Mouse (Mus musculus) G1E (cell line): ENCODE data around the gene Ssr2. TPM values are rescaled to one million over a fixed set of nuclear protein-coding genes. Genes with fewer than 3 reads are reported as not detected.
"Not testable (repeated sequence)": the region's sequence is repeated elsewhere in the genome, so short reads cannot be mapped to it uniquely, and the experiment has no call there.

ENCODE experiments used
- ATAC-seq: 2 replicates; pipeline ENCODE4 v1.8.0; 2016; ENCODE audit warnings: mild to moderate bottlenecking; ENCODE audit not compliant: insufficient number of reproducible peaks, poor library complexity, low FRiP score, severe bottlenecking; ENCODE audit errors: extremely low read depth
- DNase-seq: peaks from one replicate; pipeline ENCODE4 v3.0.0; 2012; ENCODE audit warnings: low spot score
- H3K27me3 ChIP-seq: 2 replicates; pipeline ENCODE4 v1.6.1; 2012; ENCODE audit warnings: mild to moderate bottlenecking, low read length, inconsistent platforms; ENCODE audit not compliant: insufficient read depth
- H3K36me3 ChIP-seq: replicated peaks from 2 replicates; pipeline ENCODE3; 2012; ENCODE audit warnings: mild to moderate bottlenecking, inconsistent platforms
- H3K4me1 ChIP-seq: 2 replicates; pipeline ENCODE4 v1.6.1; 2012; ENCODE audit warnings: low read depth, low read length, inconsistent platforms, mixed read lengths; ENCODE audit not compliant: insufficient read depth
- H3K4me3 ChIP-seq: 2 replicates; pipeline ENCODE4 v1.5.1; 2012; ENCODE audit warnings: low read depth, mild to moderate bottlenecking, inconsistent platforms, low read length, moderate library complexity, mixed read lengths
- H3K9me3 ChIP-seq: replicated peaks from 2 replicates; pipeline ENCODE4 v1.6.1; 2012; ENCODE audit warnings: inconsistent platforms
- CTCF ChIP-seq: IDR thresholded peaks from 2 replicates; pipeline ENCODE4 v1.5.1; 2012; ENCODE audit warnings: low read depth, low read length, inconsistent platforms, mixed read lengths
- GATA1 ChIP-seq: IDR thresholded peaks from 2 replicates; pipeline ENCODE4 v1.6.1; 2012; ENCODE audit warnings: borderline replicate concordance, low read length, inconsistent platforms, mixed read lengths
- GATA2 ChIP-seq: IDR thresholded peaks from 2 replicates; pipeline ENCODE4 v1.6.1; 2012; ENCODE audit warnings: low read depth, low read length, inconsistent platforms, borderline replicate concordance
- POLR2AphosphoS5 ChIP-seq: IDR thresholded peaks from 2 replicates; pipeline ENCODE4 v1.6.1; 2012; ENCODE audit warnings: low read depth, low read length, inconsistent platforms; ENCODE audit not compliant: insufficient replicate concordance
- TAL1 ChIP-seq: conservative IDR thresholded peaks from 2 replicates; pipeline ENCODE4 v1.6.1; 2012; ENCODE audit warnings: low read depth, low read length, inconsistent platforms, mixed read lengths
- polyA plus RNA-seq: library from polyadenylated mRNA; stranded (reverse); fragments of >175 nt; gene quantifications from 2 replicates; pipeline ENCODE4 v1.2.3, GENCODE M21; 2012
- total RNA-seq, 2 experiments: library from RNA; stranded (forward) in 1 of 2; stranded (reverse) in 1 of 2; fragments of 200-1000 nt in 1 of 2; fragments of >200 nt in 1 of 2; fragmentation: Nextera tagmentation in 1 of 2; gene quantifications; 2 replicates each; pipeline ENCODE4 v1.2.3; 2014 to 2017

Gene Ssr2
- total and polyA plus RNA-seq, 3 experiments, result 134 to 289 (median 280) TPM

DNA sequence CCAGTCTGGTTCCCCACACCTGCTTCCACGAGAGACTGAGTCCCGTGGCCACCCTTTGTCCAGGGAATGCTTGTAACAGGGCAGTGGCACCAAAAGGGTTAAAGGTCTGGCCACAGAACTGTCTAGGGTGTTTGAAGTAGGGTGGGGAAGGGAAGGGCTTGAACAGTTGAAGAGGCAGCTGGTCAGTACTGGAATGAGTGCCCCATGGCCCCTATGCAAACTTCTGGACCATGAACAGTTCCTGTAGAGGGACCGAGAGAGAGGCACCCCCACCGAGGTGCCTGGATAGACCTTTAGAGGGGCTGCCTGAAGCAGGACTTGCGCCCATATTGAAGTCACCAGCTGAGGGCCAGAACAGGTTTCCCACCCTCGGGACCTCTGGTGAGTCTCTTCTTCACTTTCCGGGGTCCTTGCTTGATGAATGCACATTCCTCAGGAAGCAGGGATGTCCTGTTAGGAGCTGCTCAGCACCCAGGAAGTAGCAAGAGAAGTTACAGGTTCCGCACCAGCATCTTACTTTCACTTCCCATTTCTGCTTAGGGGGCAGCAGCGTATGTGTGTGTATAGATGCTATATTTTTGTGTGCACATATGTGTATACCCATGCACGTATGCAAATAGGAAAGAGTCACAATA, 17.4 kb downstream of the Ssr2 start:
- DNase-seq, result no peak
- ATAC-seq, result no peak; the same call in 1 of the 2 replicates
- TF ChIP-seq POLR2AphosphoS5 (no peak), GATA2 (no peak), TAL1 (no peak), CTCF (no peak), GATA1 (no peak)

DNA sequence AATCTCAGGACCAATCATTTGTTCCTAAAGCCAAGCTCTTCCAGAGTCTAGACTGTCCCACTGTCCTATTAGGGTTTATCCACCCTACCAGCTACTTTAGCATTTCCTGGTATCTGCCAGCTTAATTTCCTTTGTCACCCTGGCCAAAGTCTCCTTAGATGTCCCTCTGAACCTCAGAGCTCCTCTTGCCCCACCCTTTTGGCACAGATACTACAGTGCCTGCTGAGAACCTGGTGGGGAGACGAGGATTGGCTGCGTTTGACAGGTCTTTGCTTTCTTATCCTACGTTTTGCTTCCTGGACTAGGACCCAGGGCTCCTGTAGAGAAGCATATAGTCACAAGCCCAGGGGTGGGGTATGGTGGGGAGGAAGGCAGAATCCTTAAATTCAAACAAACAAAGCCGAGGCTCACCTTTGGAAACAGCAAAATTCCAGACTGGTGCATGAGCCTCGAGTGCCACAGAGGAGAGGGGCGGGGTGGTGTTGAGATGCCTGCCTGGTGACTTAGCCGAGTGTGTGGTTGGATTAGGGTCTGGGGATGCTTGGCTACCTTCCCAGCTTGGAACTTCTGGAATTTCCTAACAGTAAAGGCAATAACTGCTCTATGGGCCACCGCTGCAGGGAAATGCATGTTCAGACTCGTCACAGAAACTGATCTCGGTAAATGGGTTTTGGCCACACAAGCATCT, 18.4 kb downstream of the Ssr2 start:
- Histone ChIP-seq H3K36me3 (peaks cover 21% of the 10 kb centered on the region), H3K27me3 (peaks cover 2% of the 10 kb centered on the region; the same call in 1 of the 2 replicates), H3K4me1 (peaks cover 28% of the 10 kb centered on the region), H3K9me3 (no peaks in the 10 kb centered on the region), H3K4me3 (no peak overlapping the region)
- TF ChIP-seq TAL1 (no peak), GATA2 (no peak), GATA1 (no peak), CTCF (no peak), POLR2AphosphoS5 (no peak)
- ATAC-seq (no peak), DNase-seq (no peak)

More for the DNA sequence above, 17.4 kb downstream of the Ssr2 start:
- Histone ChIP-seq H3K9me3 (no peaks in the 10 kb centered on the region), H3K4me3 (peak overlapping the region; percentile 63), H3K4me1 (peaks cover 28% of the 10 kb centered on the region), H3K27me3 (peaks cover 2% of the 10 kb centered on the region; the same call in 1 of the 2 replicates), H3K36me3 (peaks cover 30% of the 10 kb centered on the region)

DNA sequence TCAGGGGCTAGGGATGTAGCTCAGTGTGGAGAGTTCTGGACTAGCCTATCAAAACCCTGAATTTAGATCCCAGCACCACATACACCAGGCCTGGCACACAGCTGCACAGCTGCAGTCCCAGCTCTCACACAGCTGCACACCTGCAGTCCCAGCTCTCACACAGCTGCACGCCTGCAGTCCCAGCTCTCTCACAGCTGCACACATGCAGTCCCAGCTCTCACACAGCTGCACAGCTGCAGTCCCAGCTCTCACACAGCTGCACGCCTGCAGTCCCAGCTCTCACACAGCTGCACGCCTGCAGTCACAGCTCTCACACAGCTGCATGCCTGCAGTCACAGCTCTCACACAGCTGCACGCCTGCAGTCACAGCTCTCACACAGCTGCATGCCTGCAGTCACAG, 20.9 kb downstream of the Ssr2 start:
- not testable (repeated sequence) for H3K4me3 ChIP-seq, DNase-seq, H3K9me3 ChIP-seq, H3K27me3 ChIP-seq, H3K36me3 ChIP-seq, ATAC-seq
- H3K4me1 ChIP-seq, result peaks cover 25% of the 10 kb centered on the region

DNA sequence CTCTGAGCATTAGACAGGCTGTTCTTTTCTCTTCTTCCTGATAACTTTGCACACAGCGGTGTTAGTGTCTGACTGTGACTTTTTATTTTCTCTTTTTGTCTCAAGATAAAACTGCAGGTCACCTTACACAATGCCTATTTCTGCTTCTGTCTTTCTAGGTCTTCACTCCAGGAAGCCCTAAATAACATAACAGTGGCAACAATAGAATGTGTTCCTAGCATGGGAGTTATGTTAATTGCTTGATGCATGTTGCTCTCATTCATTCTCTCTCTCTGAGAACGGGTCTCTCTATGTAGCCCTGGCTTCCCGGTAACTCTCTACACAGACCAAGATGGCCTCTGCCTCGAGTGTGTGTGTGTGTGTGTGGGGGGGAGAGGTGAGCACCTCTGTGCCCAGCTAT, 26.8 kb downstream of the Ssr2 start:
- Histone ChIP-seq H3K9me3 (no peaks in the 10 kb centered on the region), H3K36me3 (no peaks in the 10 kb centered on the region), H3K4me1 (peaks cover 27% of the 10 kb centered on the region), H3K4me3 (no peak overlapping the region), H3K27me3 (no peaks in the 10 kb centered on the region; the same call in 1 of the 2 replicates)
- no peak for TF ChIP-seq GATA2
- no peak for DNase-seq
- ATAC-seq, result no peak

DNA sequence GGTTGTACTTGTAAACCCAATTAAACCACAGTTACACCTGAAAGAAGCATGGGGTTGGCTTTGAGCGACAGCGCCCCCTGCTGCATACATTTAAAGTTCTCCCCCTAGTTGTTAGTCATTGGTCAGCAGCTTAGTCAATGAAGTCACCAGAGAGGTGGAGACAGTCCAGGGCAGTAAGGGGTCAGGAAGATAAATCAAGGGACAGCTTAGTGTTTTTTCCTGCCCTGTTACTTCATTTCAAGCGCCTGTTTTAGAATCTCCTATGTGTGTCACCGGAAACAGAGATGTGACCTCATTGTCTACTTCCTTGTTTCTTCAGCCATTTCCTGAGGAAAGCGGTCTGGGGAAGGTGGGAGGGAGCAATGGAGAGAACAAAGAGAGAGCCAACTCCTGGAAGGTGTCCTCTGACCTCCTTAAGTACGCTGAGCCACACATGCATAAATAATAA, 28.1 kb downstream of the Ssr2 start:
- Histone ChIP-seq H3K27me3 (no peaks in the 10 kb centered on the region; the same call in 1 of the 2 replicates), H3K4me1 (peaks cover 37% of the 10 kb centered on the region), H3K4me3 (no peak overlapping the region), H3K36me3 (no peaks in the 10 kb centered on the region), H3K9me3 (no peaks in the 10 kb centered on the region)
- ATAC-seq (no peak), DNase-seq (no peak)
- TF ChIP-seq CTCF (peak; percentile 73), GATA1 (no peak), GATA2 (no peak), POLR2AphosphoS5 (no peak), TAL1 (no peak)

DNA sequence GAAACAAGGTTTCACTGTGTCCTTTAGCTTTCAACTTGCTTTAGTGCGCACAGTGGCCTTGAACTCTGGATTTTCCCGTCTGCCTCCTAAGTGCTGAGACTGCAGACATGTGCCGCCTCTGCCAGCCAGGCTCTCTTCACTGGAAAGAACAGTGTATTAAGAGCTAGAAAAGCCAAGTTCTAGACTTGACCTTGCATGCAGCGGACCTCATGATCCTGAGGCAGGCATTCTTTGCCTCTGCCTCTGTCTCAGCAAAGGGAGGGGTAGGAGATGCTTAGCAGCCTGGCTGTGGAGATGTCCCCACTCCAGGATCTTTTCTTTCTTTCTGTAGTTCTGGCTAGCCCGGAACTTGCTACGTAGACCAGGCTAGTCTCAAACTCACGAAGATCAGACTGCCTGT, 29.2 kb downstream of the Ssr2 start:
- no peaks in the 10 kb centered on the region; the same call in 1 of the 2 replicates for H3K27me3 ChIP-seq
- H3K36me3 ChIP-seq, result no peaks in the 10 kb centered on the region
- DNase-seq (no peak), ATAC-seq (no peak)
- H3K4me1 ChIP-seq, result peaks cover 37% of the 10 kb centered on the region
- H3K9me3 ChIP-seq, result no peaks in the 10 kb centered on the region
- H3K4me3 ChIP-seq, result no peak overlapping the region
- no peak for TF ChIP-seq TAL1
- TF ChIP-seq POLR2AphosphoS5, result no peak
- no peak for TF ChIP-seq GATA1
- TF ChIP-seq CTCF, result no peak
- no peak for TF ChIP-seq GATA2

DNA sequence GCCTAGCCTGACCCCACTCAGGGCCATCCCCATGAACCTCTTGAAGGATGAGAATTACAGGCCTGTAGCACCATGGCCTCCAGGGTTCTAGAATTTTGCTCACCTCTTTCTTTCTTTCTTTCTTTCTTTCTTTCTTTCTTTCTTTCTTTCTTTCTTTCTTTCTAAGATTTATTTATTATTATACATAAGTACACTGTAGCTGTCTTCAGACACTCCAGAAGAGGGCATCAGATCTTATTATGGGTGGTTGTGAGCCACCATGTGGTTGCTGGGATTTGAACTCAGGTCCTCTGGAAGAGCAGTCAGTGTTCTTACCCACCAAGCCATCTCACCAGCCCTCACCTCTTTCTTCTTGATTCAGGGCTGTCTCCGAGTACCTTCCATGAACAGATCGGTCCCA, 30.0 kb downstream of the Ssr2 start, which contains the start of gene Arhgef2:
Gene Arhgef2 (plus strand): TSS at position 301 of the 400 bp plus-strand sequence.
- not testable (repeated sequence) for H3K27me3 ChIP-seq, DNase-seq, H3K9me3 ChIP-seq, H3K4me3 ChIP-seq, ATAC-seq, H3K36me3 ChIP-seq
- H3K4me1 ChIP-seq, result peaks cover 37% of the 10 kb centered on the region
